Mouse (Mus musculus): ENCODE measurements at regions not wholly inside any gene's neighbourhood (a gene's known extent, or its start where the extent isn't known, plus 50 kb on each side); places are given as distances from the start of the nearest gene placed in this dataset.

- peak; percentile 45 for DNase-seq
Measured at GRCm38 (mm10) chr3:148143776-148144175, 846.6 kb downstream of the Adgrl2 start.

- DNase-seq: no peak
Measured at GRCm38 (mm10) chr3:148136791-148137251, 853.5 kb downstream of the Adgrl2 start.

GRCm38 (mm10) chr3:148134646-148135045 lies 855.7 kb downstream of the Adgrl2 start:
- DNase-seq: no peak

GRCm38 (mm10) chr3:148115576-148115975 lies 874.8 kb downstream of the Adgrl2 start:
- DNase-seq: no peak

GRCm38 (mm10) chr3:148112204-148112603 lies 878.2 kb downstream of the Adgrl2 start:
- no peak for DNase-seq

- DNase-seq: no peak
Measured at GRCm38 (mm10) chr3:148107031-148107430, 883.3 kb downstream of the Adgrl2 start.

GRCm38 (mm10) chr3:148093930-148094329 lies 896.4 kb downstream of the Adgrl2 start:
- DNase-seq: no peak

- no peak for DNase-seq
Measured at GRCm38 (mm10) chr3:148075841-148076240, 914.5 kb downstream of the Adgrl2 start.

- no peak for DNase-seq
Measured at GRCm38 (mm10) chr3:148066701-148067100, 923.7 kb downstream of the Adgrl2 start.

- no peak for DNase-seq
Measured at GRCm38 (mm10) chr3:148056074-148056473, 934.3 kb downstream of the Adgrl2 start.

- no peak for DNase-seq
Measured at GRCm38 (mm10) chr3:148052516-148052915, 937.8 kb downstream of the Adgrl2 start.

- no peak for DNase-seq
Measured at GRCm38 (mm10) chr3:148048247-148048646, 942.1 kb downstream of the Adgrl2 start.

- no peak for DNase-seq
Measured at GRCm38 (mm10) chr3:148032532-148032931, 957.8 kb downstream of the Adgrl2 start.

GRCm38 (mm10) chr3:148005831-148006230 lies 984.5 kb downstream of the Adgrl2 start:
- no peak for DNase-seq

- no peak for DNase-seq
Measured at GRCm38 (mm10) chr3:148004006-148004405, 986.3 kb downstream of the Adgrl2 start.

GRCm38 (mm10) chr3:147999330-147999953 lies 990.9 kb downstream of the Adgrl2 start:
- no peak for DNase-seq

- DNase-seq: no peak
Measured at GRCm38 (mm10) chr3:147991738-147992137, 998.6 kb downstream of the Adgrl2 start.

GRCm38 (mm10) chr3:147990831-147991230 lies 999.5 kb downstream of the Adgrl2 start:
- DNase-seq: no peak

GRCm38 (mm10) chr3:147982831-147983230 lies 1007.5 kb downstream of the Adgrl2 start:
- no peak for DNase-seq

GRCm38 (mm10) chr3:147981621-147982020 lies 1008.7 kb downstream of the Adgrl2 start:
- DNase-seq: no peak

- DNase-seq: no peak
Measured at GRCm38 (mm10) chr3:147976579-147976978, 1013.8 kb downstream of the Adgrl2 start.

- no peak for DNase-seq
Measured at GRCm38 (mm10) chr3:147976069-147976468, 1014.3 kb downstream of the Adgrl2 start.

- no peak for DNase-seq
Measured at GRCm38 (mm10) chr3:147975500-147975899, 1014.9 kb downstream of the Adgrl2 start.

- DNase-seq: no peak
Measured at GRCm38 (mm10) chr3:147974515-147974914, 1015.8 kb downstream of the Adgrl2 start.

- DNase-seq: no peak
Measured at GRCm38 (mm10) chr3:147968271-147968670, 1022.1 kb downstream of the Adgrl2 start.

All from gastrocnemius, postnatal 25 days (tissue).